Mouse (Mus musculus): Measurements from ENCODE around the gene Map2k1. TPM values are rescaled to one million over a fixed set of nuclear protein-coding genes. Genes with fewer than 3 reads are reported as not detected.
"Not testable (repeated sequence)": the region's sequence is repeated elsewhere in the genome, so short reads cannot be mapped to it uniquely, and the experiment has no call there.

Map2k1 gene
- polyA plus RNA-seq, 1 experiment from 2014 or later, result 80.7 TPM

GRCm38 (mm10) chr9:64172816-64173665, 80.4 kb downstream of the Map2k1 start, which contains the start of the genes Zwilch and Rpl4:
Gene Zwilch (minus strand): TSS chr9:64173104.
Gene Rpl4 (plus strand): TSS chr9:64173375.
- H3K27ac ChIP-seq (ENCODE audit: low read length), result peak within 1 kb of the TSS; percentile 97
- H3K27me3 ChIP-seq (ENCODE audit: control insufficient read depth, insufficient read depth, low read length), result no peaks in the 10 kb centered on the region
- WGBS, result under 1% methylated on average over 42 of the region's 42 CpGs

GRCm38 (mm10) chr9:64172145-64172815, 81.2 kb downstream of the Map2k1 start:
- Histone ChIP-seq H3K9ac (ENCODE audit: low read length) (peak overlapping the region; percentile 73), H3K27ac (ENCODE audit: low read length) (peak overlapping the region; percentile 97), H3K9me3 (replicated peaks; ENCODE audit: control insufficient read depth, low read length) (no peaks in the 10 kb centered on the region), H3K27me3 (ENCODE audit: control insufficient read depth, insufficient read depth, low read length) (no peaks in the 10 kb centered on the region), H3K4me3 (replicated peaks; ENCODE audit: low read length) (peak overlapping the region; percentile 99), H3K4me2 (ENCODE audit: low read depth, low read length) (peak overlapping the region; percentile 68), H3K4me1 (ENCODE audit: control insufficient read depth, insufficient read depth, low read length) (peaks cover 13% of the 10 kb centered on the region), H3K36me3 (ENCODE audit: control insufficient read depth, insufficient read depth, low read length) (peaks cover 21% of the 10 kb centered on the region)
- peak; percentile 48; the same call in 1 of the 2 replicates for ATAC-seq (ENCODE audit: insufficient read depth, low FRiP score)
- 2% methylated on average over 18 of the region's 18 CpGs for WGBS

More at GRCm38 (mm10) chr9:64172816-64173665, 80.4 kb downstream of the Map2k1 start, which contains the start of the genes Zwilch and Rpl4:
- peak; percentile 88 for ATAC-seq (ENCODE audit: insufficient read depth, low FRiP score)
- Histone ChIP-seq H3K9ac (ENCODE audit: low read length) (peak within 1 kb of the TSS; percentile 96), H3K36me3 (ENCODE audit: control insufficient read depth, insufficient read depth, low read length) (peaks cover 27% of the 10 kb centered on the region), H3K4me2 (ENCODE audit: low read depth, low read length) (peak within 1 kb of the TSS; percentile 95), H3K9me3 (replicated peaks; ENCODE audit: control insufficient read depth, low read length) (no peaks in the 10 kb centered on the region), H3K4me3 (replicated peaks; ENCODE audit: low read length) (peak within 1 kb of the TSS; percentile 99), H3K4me1 (ENCODE audit: control insufficient read depth, insufficient read depth, low read length) (peaks cover 13% of the 10 kb centered on the region)

GRCm38 (mm10) chr9:64169967-64170366, 83.5 kb downstream of the Map2k1 start:
- H3K27ac ChIP-seq (ENCODE audit: low read length); H3K4me2 ChIP-seq (ENCODE audit: low read depth, low read length); H3K9ac ChIP-seq (ENCODE audit: low read length); H3K27me3 ChIP-seq (ENCODE audit: control insufficient read depth, insufficient read depth, low read length); H3K4me3 ChIP-seq (replicated peaks; ENCODE audit: low read length); H3K36me3 ChIP-seq (ENCODE audit: control insufficient read depth, insufficient read depth, low read length); ATAC-seq (ENCODE audit: insufficient read depth, low FRiP score); H3K9me3 ChIP-seq (replicated peaks; ENCODE audit: control insufficient read depth, low read length): not testable (repeated sequence)
- H3K4me1 ChIP-seq (ENCODE audit: control insufficient read depth, insufficient read depth, low read length), result peaks cover 13% of the 10 kb centered on the region
- 91% methylated on average over 3 of the region's 3 CpGs for WGBS

GRCm38 (mm10) chr9:64160471-64160870, 93.0 kb downstream of the Map2k1 start:
- H3K9ac ChIP-seq (ENCODE audit: low read length), result no peak overlapping the region
- WGBS, result 90% methylated on average over 5 of the region's 5 CpGs
- no peak for ATAC-seq (ENCODE audit: insufficient read depth, low FRiP score)
- H3K36me3 ChIP-seq (ENCODE audit: control insufficient read depth, insufficient read depth, low read length), result peaks cover 8% of the 10 kb centered on the region
- no peaks in the 10 kb centered on the region for H3K27me3 ChIP-seq (ENCODE audit: control insufficient read depth, insufficient read depth, low read length)
- H3K9me3 ChIP-seq (replicated peaks; ENCODE audit: control insufficient read depth, low read length), result no peaks in the 10 kb centered on the region
- H3K4me3 ChIP-seq (replicated peaks; ENCODE audit: low read length), result no peak overlapping the region
- H3K4me1 ChIP-seq (ENCODE audit: control insufficient read depth, insufficient read depth, low read length), result no peaks in the 10 kb centered on the region
- H3K27ac ChIP-seq (ENCODE audit: low read length), result no peak overlapping the region
- no peak overlapping the region for H3K4me2 ChIP-seq (ENCODE audit: low read depth, low read length)

GRCm38 (mm10) chr9:64156641-64157040, 96.8 kb downstream of the Map2k1 start:
- ATAC-seq (ENCODE audit: insufficient read depth, low FRiP score), result no peak
- Histone ChIP-seq H3K4me1 (ENCODE audit: control insufficient read depth, insufficient read depth, low read length) (no peaks in the 10 kb centered on the region), H3K9ac (ENCODE audit: low read length) (no peak overlapping the region), H3K27ac (ENCODE audit: low read length) (no peak overlapping the region), H3K4me2 (ENCODE audit: low read depth, low read length) (no peak overlapping the region), H3K9me3 (replicated peaks; ENCODE audit: control insufficient read depth, low read length) (no peaks in the 10 kb centered on the region), H3K4me3 (replicated peaks; ENCODE audit: low read length) (no peak overlapping the region), H3K27me3 (ENCODE audit: control insufficient read depth, insufficient read depth, low read length) (no peaks in the 10 kb centered on the region), H3K36me3 (ENCODE audit: control insufficient read depth, insufficient read depth, low read length) (peaks cover 5% of the 10 kb centered on the region)
- 80% methylated on average over 1 of the region's 1 CpGs for WGBS

- H3K4me3 ChIP-seq (replicated peaks; ENCODE audit: low read length), result no peak overlapping the region
- no peak overlapping the region for H3K27ac ChIP-seq (ENCODE audit: low read length)
- peaks cover 8% of the 10 kb centered on the region for H3K36me3 ChIP-seq (ENCODE audit: control insufficient read depth, insufficient read depth, low read length)
- no peaks in the 10 kb centered on the region for H3K4me1 ChIP-seq (ENCODE audit: control insufficient read depth, insufficient read depth, low read length)
- no peak overlapping the region for H3K9ac ChIP-seq (ENCODE audit: low read length)
- no peak overlapping the region for H3K4me2 ChIP-seq (ENCODE audit: low read depth, low read length)
- WGBS, result 87% methylated on average over 9 of the region's 9 CpGs
- H3K27me3 ChIP-seq (ENCODE audit: control insufficient read depth, insufficient read depth, low read length), result no peaks in the 10 kb centered on the region
- ATAC-seq (ENCODE audit: insufficient read depth, low FRiP score), result no peak
- no peaks in the 10 kb centered on the region for H3K9me3 ChIP-seq (replicated peaks; ENCODE audit: control insufficient read depth, low read length)
These were observed 113.6 kb downstream of the Map2k1 start for GRCm38 (mm10) chr9:64139879-64140278.

GRCm38 (mm10) chr9:64138896-64139295, 114.5 kb downstream of the Map2k1 start:
- not testable (repeated sequence) for ATAC-seq (ENCODE audit: insufficient read depth, low FRiP score); H3K9me3 ChIP-seq (replicated peaks; ENCODE audit: control insufficient read depth, low read length); H3K27me3 ChIP-seq (ENCODE audit: control insufficient read depth, insufficient read depth, low read length); H3K9ac ChIP-seq (ENCODE audit: low read length); H3K36me3 ChIP-seq (ENCODE audit: control insufficient read depth, insufficient read depth, low read length); H3K27ac ChIP-seq (ENCODE audit: low read length); H3K4me2 ChIP-seq (ENCODE audit: low read depth, low read length); H3K4me1 ChIP-seq (ENCODE audit: control insufficient read depth, insufficient read depth, low read length); H3K4me3 ChIP-seq (replicated peaks; ENCODE audit: low read length)
- 6% methylated on average over 6 of the region's 6 CpGs for WGBS

All from stomach, embryonic 16.5 days (tissue).